24 mouse cellular contexts compared by ENCODE assay signal in the genomic region with DNA sequence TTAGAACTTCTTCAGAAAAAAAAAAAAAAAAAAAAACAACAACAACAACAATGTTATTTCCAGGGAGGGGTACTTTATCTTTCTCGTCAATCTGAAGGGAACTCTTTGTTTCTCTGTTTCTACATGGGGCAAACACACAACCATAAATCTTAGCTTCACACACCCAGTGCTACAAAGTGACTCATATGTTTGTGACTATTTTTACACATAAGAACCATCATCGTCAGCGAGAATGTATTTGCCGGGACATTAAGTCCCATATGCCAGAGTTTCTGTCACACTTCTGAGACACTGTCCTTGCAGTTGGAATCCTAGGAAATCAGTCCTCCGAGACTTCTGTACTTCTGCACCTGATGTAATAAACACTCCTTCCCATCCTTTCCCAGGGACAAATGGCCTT.
DNase-seq lines count a peak whose midpoint lies in the region; ATAC-seq and TF ChIP-seq lines count a peak whose summit lies in the region.
"Had no signal": no experiment of that assay in that cellular context is flagged by ENCODE, and none has a peak within 500 bp of the region (broad histone marks: within the 10 kb centered on the region; RNA-seq: fewer than 3 reads in every experiment).

No protein-coding gene starts in this region.

- no peak overlapping the region for H3ac ChIP-seq in myocyte (ENCODE audit: control insufficient read depth, insufficient read length)

- H3K4me2 ChIP-seq in intestine, postnatal 0 days (replicated peaks; ENCODE audit: low read depth), result no peak overlapping the region
- H3K4me2 ChIP-seq in intestine, embryonic 16.5 days (ENCODE audit: low read depth, low read length), result no peak overlapping the region
- peak overlapping the region; percentile 16 for H3K4me2 ChIP-seq in myocyte (ENCODE audit: low read depth)
- H3K4me2 ChIP-seq in neural tube, embryonic 15.5 days, result no peak overlapping the region

- H3K27me3 ChIP-seq in intestine, postnatal 0 days (replicated peaks; ENCODE audit: control insufficient read depth, insufficient read depth, low read length), result no peaks in the 10 kb centered on the region
- no peaks in the 10 kb centered on the region for H3K27me3 ChIP-seq in intestine, embryonic 16.5 days (replicated peaks; ENCODE audit: control insufficient read depth, insufficient read depth, low read length)
- H3K27me3 ChIP-seq in myocyte (ENCODE audit: control insufficient read depth, insufficient read depth, insufficient read length), result no peaks in the 10 kb centered on the region
- no peaks in the 10 kb centered on the region for H3K27me3 ChIP-seq in neural tube, embryonic 15.5 days (replicated peaks)
- H3K27me3 ChIP-seq: CH12.LX, Patski had no signal

- H3K9me3 ChIP-seq in intestine, postnatal 0 days (ENCODE audit: control insufficient read depth), result no peaks in the 10 kb centered on the region
- H3K9me3 ChIP-seq in intestine, embryonic 16.5 days (ENCODE audit: control insufficient read depth, low read length), result no peaks in the 10 kb centered on the region
- H3K9me3 ChIP-seq in neural tube, embryonic 15.5 days (replicated peaks), result no peaks in the 10 kb centered on the region

- no peaks in the 10 kb centered on the region for H3K79me2 ChIP-seq in myocyte (ENCODE audit: control insufficient read depth, insufficient read depth)

- WGBS in intestine, postnatal 0 days, result 79% methylated on average over 5 of the region's 5 CpGs
- 82% methylated on average over 5 of the region's 5 CpGs for WGBS in intestine, embryonic 16.5 days
- WGBS in neural tube, embryonic 15.5 days, result 77% methylated on average over 5 of the region's 5 CpGs

- H3K4me1 ChIP-seq in intestine, postnatal 0 days (replicated peaks; ENCODE audit: control insufficient read depth, insufficient read depth, low read length), result no peaks in the 10 kb centered on the region
- H3K4me1 ChIP-seq in intestine, embryonic 16.5 days (ENCODE audit: control insufficient read depth, insufficient read depth, low read length), result no peaks in the 10 kb centered on the region
- peaks cover 16% of the 10 kb centered on the region for H3K4me1 ChIP-seq in neural tube, embryonic 15.5 days

- TF ChIP-seq CTCF in intestine, postnatal 0 days (IDR thresholded peaks at IDR 0.05; ENCODE audit: low read depth), result no peak

- no peak overlapping the region for H3K27ac ChIP-seq in intestine, postnatal 0 days (ENCODE audit: low read depth, low read length)
- no peak overlapping the region for H3K27ac ChIP-seq in intestine, embryonic 16.5 days (ENCODE audit: low read length)
- no peak overlapping the region for H3K27ac ChIP-seq in neural tube, embryonic 15.5 days (replicated peaks)

- peak; percentile 63; the same call in 1 of the 2 replicates for ATAC-seq in intestine, postnatal 0 days
- no peak for ATAC-seq in intestine, embryonic 16.5 days
- ATAC-seq in cerebellum, adult (ENCODE audit: insufficient number of reproducible peaks, low FRiP score, low TSS enrichment), result no peak
- ATAC-seq in neural tube, embryonic 15.5 days (ENCODE audit: low FRiP score), result no peak
- ATAC-seq: activated CD4-positive, CD25-positive, alpha-beta regulatory T cell, adult 4 months; CD4-positive, CD25-positive, alpha-beta regulatory T cell, adult 4 months; Patski had no signal

- H3K36me3 ChIP-seq in intestine, postnatal 0 days (ENCODE audit: control insufficient read depth, insufficient read depth), result no peaks in the 10 kb centered on the region
- H3K36me3 ChIP-seq in intestine, embryonic 16.5 days (ENCODE audit: control insufficient read depth, insufficient read depth, low read length), result no peaks in the 10 kb centered on the region
- no peaks in the 10 kb centered on the region for H3K36me3 ChIP-seq in myocyte (ENCODE audit: control insufficient read depth, insufficient read depth)
- no peaks in the 10 kb centered on the region for H3K36me3 ChIP-seq in neural tube, embryonic 15.5 days
- H3K36me3 ChIP-seq: G1E had no signal

- H3K4me3 ChIP-seq in intestine, postnatal 0 days (ENCODE audit: low read depth, low read length), result no peak overlapping the region
- H3K4me3 ChIP-seq in intestine, embryonic 16.5 days (ENCODE audit: low read length), result no peak overlapping the region
- H3K4me3 ChIP-seq in myocyte, result no peak overlapping the region
- H3K4me3 ChIP-seq in neural tube, embryonic 15.5 days (replicated peaks), result no peak overlapping the region

- DNase-seq in heart, adult 11 months, result peak; percentile 69
- DNase-seq in heart, postnatal 4 days, result no peak
- peak; percentile 26 for DNase-seq in brain, adult 2 months (ENCODE audit: low read depth, low spot score)
- DNase-seq: adrenal gland, adult 2 months; adrenal gland, adult 8-10 months; adrenal gland, postnatal 10 days; adrenal gland, postnatal 14 days; adrenal gland, postnatal 25 days; adrenal gland, postnatal 36 days; B cell, adult 2 months; cerebellum, adult 11 months; cerebellum, adult 11-12 months; cerebellum, adult 18-20 months; cerebellum, adult 2 months had no signal

- no peak overlapping the region for H3K9ac ChIP-seq in intestine, postnatal 0 days (ENCODE audit: low read depth, low read length)
- no peak overlapping the region for H3K9ac ChIP-seq in intestine, embryonic 16.5 days (ENCODE audit: low read depth, low read length)
- no peak overlapping the region for H3K9ac ChIP-seq in neural tube, embryonic 15.5 days (replicated peaks)

- no peak for TF ChIP-seq POLR2A in myocyte (IDR thresholded peaks at IDR 0.05; ENCODE audit: insufficient read length, low read depth)

TF ChIP-seq in myocyte, 11 proteins besides CTCF, POLR2A, EP300 and RAD21:
- no peak for TF ChIP-seq E2F4 (IDR thresholded peaks at IDR 0.05; ENCODE audit: insufficient read depth)
- no peak for TF ChIP-seq MYOD1 (IDR thresholded peaks at IDR 0.05; ENCODE audit: control insufficient read depth in 1 of 3, insufficient read length in 2 of 3, low read depth in 2 of 3)
- no peak for TF ChIP-seq TCF12 (IDR thresholded peaks at IDR 0.05; ENCODE audit: insufficient read depth, poor library complexity, severe bottlenecking)
- no peak for TF ChIP-seq MAX (IDR thresholded peaks at IDR 0.05; ENCODE audit: low read depth)
- no peak for TF ChIP-seq TCF3 (IDR thresholded peaks at IDR 0.05; ENCODE audit: insufficient read length, low read depth)
- TF ChIP-seq REST (IDR thresholded peaks at IDR 0.05; ENCODE audit: insufficient read depth, insufficient read length), result no peak
- TF ChIP-seq SRF (IDR thresholded peaks at IDR 0.05; ENCODE audit: control insufficient read depth, insufficient read length, low read depth), result no peak
- TF ChIP-seq POLR2AphosphoS2 (IDR thresholded peaks at IDR 0.05; ENCODE audit: insufficient read length, low read depth), result no peak
- TF ChIP-seq USF1 (IDR thresholded peaks at IDR 0.05; ENCODE audit: low read depth), result no peak
- TF ChIP-seq CEBPB (IDR thresholded peaks at IDR 0.05; ENCODE audit: insufficient read depth, poor library complexity, severe bottlenecking), result no peak
- TF ChIP-seq MYOG (IDR thresholded peaks at IDR 0.05; ENCODE audit: control insufficient read depth in 1 of 3, insufficient read depth in 1 of 3, insufficient read length in 2 of 3, low read depth in 2 of 3), result no peak
